Mouse (Mus musculus): Measurements from ENCODE around the gene Znrf1. TPM values are rescaled to one million over a fixed set of nuclear protein-coding genes. Genes with fewer than 3 reads are reported as not detected.

The Znrf1 gene
- polyA plus RNA-seq, 1 experiment, result 62.9 TPM

DNA sequence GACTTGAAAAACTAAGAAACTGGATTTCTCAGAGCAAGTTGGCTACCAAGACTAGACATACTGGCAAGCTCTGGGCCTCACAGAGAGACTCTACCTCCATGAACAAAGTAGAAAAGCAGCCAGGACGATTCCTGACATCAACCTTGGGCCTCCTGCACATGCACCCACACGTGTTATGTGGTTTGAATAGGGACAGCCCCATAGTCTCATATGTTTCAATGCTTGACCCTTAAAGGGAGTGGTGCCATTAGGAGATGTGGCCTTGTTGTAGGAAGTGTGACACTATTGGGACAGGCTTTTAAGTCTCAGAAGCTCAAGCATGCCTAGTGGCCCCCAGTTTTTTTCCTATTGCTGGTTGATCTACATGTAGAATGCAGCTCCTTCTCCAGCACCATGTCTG lies 18.4 kb upstream of the Znrf1 start:
- Histone ChIP-seq H3K36me3 (ENCODE audit: control insufficient read depth, insufficient read depth, low read length) (no peaks in the 10 kb centered on the region), H3K27me3 (ENCODE audit: control insufficient read depth, insufficient read depth, low read length) (no peaks in the 10 kb centered on the region), H3K27ac (ENCODE audit: insufficient read depth, low read length) (no peak overlapping the region), H3K4me1 (ENCODE audit: control insufficient read depth, insufficient read depth, insufficient read length) (no peaks in the 10 kb centered on the region; the same call in 1 of the 2 replicates), H3K4me3 (ENCODE audit: extremely low read depth, insufficient read depth, insufficient read length) (no peak overlapping the region)
- TF ChIP-seq CTCF (IDR thresholded peaks at IDR 0.05; ENCODE audit: extremely low read depth, insufficient read depth, insufficient read length, insufficient replicate concordance) (no peak), POLR2A (IDR thresholded peaks at IDR 0.05; ENCODE audit: low read depth, low read length) (no peak)
- 58% methylated on average over 2 of the region's 2 CpGs for WGBS
- DNase-seq (ENCODE audit: low read depth in 1 of 2, low spot score in 2 of 2), result no peak

DNA sequence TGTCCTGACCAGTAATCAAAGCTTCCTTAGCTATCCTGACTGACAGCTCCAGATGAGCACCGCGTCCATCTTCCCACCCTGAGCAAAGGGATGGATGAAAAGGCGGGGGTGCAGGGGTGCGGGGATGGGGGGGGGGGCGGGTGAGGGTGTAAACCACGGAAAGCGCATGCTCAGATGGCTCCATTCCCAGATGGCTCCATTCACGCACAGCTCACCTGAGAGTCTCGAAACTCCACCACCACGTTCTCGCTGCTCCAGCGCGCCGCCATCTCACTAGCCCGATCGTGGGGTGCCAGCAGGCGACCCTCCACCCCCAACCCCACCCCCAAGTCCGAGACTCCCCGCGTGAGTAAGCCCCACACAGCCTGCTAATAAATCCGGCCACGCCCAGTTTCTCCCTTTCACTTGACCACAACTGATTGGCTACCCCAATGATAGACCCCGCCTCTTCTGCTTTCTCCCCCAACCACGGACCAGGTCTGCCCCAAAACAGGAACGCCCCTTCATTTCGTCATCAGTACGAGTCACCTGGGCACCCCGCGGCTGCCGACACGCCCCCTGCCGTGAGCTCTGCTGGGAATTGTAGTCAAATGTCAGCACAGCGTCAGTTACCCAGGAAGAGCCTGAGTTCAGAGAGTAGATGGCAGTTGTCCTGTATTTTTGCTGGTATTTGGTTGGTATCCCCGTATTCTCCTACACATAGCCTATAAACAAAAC lies 14.0 kb upstream of the Znrf1 start, which contains the start of gene Wdr59:
Gene Wdr59, minus strand, starts transcription at position 380 of the 717 bp plus-strand sequence.
- no peak for TF ChIP-seq CTCF (IDR thresholded peaks at IDR 0.05; ENCODE audit: extremely low read depth, insufficient read depth, insufficient read length, insufficient replicate concordance)
- TF ChIP-seq POLR2A (IDR thresholded peaks at IDR 0.05; ENCODE audit: low read depth, low read length), result no peak
- Histone ChIP-seq H3K27ac (ENCODE audit: insufficient read depth, low read length) (no peak within 1 kb of the TSS), H3K4me3 (ENCODE audit: extremely low read depth, insufficient read depth, insufficient read length) (peak within 1 kb of the TSS; percentile 90), H3K4me1 (ENCODE audit: control insufficient read depth, insufficient read depth, insufficient read length) (peaks cover 2% of the 10 kb centered on the region; the same call in 1 of the 2 replicates), H3K36me3 (ENCODE audit: control insufficient read depth, insufficient read depth, low read length) (no peaks in the 10 kb centered on the region), H3K27me3 (ENCODE audit: control insufficient read depth, insufficient read depth, low read length) (no peaks in the 10 kb centered on the region)
- peak; percentile 97 for DNase-seq (ENCODE audit: low read depth in 1 of 2, low spot score in 2 of 2)
- WGBS, result under 1% methylated on average over 34 of the region's 34 CpGs

DNA sequence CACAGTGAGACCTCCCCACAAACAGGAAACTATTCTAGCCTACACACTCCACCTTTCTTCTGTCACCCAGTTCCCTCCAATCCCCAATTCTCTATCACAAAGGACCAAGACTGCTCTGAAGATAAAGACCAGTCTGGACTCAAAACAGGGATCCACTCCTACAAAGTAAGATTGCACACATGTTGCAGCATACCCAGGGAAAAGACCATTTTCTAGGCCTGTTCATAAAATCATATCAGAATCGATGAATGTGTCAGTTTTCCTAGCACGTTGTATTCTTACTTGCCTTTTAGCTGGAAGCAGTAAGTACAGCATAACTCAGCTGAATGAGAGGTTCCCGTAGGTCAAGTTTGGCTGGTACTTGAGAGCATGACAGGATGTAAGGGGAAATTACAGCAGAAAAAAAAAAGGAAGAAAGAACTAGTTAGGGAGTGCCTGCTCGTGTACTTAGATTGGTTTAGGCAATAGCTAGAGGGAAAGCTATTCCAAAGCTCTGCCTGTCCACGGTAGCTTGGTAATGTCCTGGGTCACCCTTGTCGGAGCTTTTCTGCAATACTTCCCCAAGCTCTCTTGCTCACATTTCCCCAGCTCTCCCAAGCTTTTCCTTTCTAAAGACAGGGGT lies 9.4 kb upstream of the Znrf1 start:
- DNase-seq (ENCODE audit: low read depth in 1 of 2, low spot score in 2 of 2), result no peak
- 25% methylated on average over 6 of the region's 6 CpGs for WGBS
- H3K27me3 ChIP-seq (ENCODE audit: control insufficient read depth, insufficient read depth, low read length), result no peaks in the 10 kb centered on the region
- peaks cover 3% of the 10 kb centered on the region; the same call in 1 of the 2 replicates for H3K4me1 ChIP-seq (ENCODE audit: control insufficient read depth, insufficient read depth, insufficient read length)
- no peaks in the 10 kb centered on the region for H3K36me3 ChIP-seq (ENCODE audit: control insufficient read depth, insufficient read depth, low read length)
- TF ChIP-seq CTCF (IDR thresholded peaks at IDR 0.05; ENCODE audit: extremely low read depth, insufficient read depth, insufficient read length, insufficient replicate concordance), result no peak
- TF ChIP-seq POLR2A (IDR thresholded peaks at IDR 0.05; ENCODE audit: low read depth, low read length), result no peak
- H3K4me3 ChIP-seq (ENCODE audit: extremely low read depth, insufficient read depth, insufficient read length), result no peak overlapping the region
- peak overlapping the region; percentile 55 for H3K27ac ChIP-seq (ENCODE audit: insufficient read depth, low read length)

DNA sequence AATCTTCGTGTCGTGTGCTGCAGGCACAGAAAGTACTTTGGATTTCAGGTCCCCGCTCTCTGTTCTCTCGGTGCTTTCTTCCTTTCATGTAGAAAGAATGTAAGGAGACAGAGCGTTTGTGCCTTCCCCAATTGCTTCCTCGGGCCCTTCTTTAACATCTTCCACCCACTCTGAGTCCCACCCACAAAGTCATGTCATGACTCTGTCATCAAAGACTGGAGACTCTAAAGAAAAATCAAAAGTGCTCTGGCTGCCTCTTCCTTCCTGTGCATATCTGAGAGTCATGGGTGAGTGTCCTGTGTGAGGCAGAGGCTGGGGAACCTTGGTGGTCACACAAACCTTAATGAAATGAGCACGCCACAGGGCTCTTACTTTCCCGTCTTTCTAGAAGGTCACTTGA lies 8.7 kb upstream of the Znrf1 start:
- H3K27me3 ChIP-seq (ENCODE audit: control insufficient read depth, insufficient read depth, low read length), result no peaks in the 10 kb centered on the region
- DNase-seq (ENCODE audit: low read depth in 1 of 2, low spot score in 2 of 2), result no peak
- 35% methylated on average over 8 of the region's 8 CpGs for WGBS
- no peaks in the 10 kb centered on the region for H3K36me3 ChIP-seq (ENCODE audit: control insufficient read depth, insufficient read depth, low read length)
- TF ChIP-seq POLR2A (IDR thresholded peaks at IDR 0.05; ENCODE audit: low read depth, low read length) (no peak), CTCF (IDR thresholded peaks at IDR 0.05; ENCODE audit: extremely low read depth, insufficient read depth, insufficient read length, insufficient replicate concordance) (no peak)
- peaks cover 3% of the 10 kb centered on the region; the same call in 1 of the 2 replicates for H3K4me1 ChIP-seq (ENCODE audit: control insufficient read depth, insufficient read depth, insufficient read length)
- H3K4me3 ChIP-seq (ENCODE audit: extremely low read depth, insufficient read depth, insufficient read length), result no peak overlapping the region
- peak overlapping the region; percentile 55 for H3K27ac ChIP-seq (ENCODE audit: insufficient read depth, low read length)

DNA sequence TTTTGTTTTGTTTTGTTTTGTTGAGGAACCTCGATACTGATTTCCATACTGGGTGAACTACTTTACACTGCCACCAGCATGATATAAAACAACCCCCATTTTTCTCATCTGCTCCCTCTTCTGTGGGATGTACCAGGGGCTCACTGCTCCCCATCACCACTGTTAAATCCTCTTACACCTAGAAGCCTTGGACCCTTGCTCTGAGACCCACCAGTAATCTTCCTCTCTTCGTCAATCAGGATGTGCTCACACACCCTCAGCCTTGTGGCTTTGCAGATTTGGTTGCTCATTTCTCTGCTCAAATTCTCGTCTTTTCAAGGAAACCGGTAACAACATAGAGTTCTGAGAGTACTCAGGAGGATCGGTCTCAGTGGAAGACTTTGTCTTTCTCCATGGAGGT lies 7.8 kb upstream of the Znrf1 start:
- no peaks in the 10 kb centered on the region for H3K36me3 ChIP-seq (ENCODE audit: control insufficient read depth, insufficient read depth, low read length)
- TF ChIP-seq CTCF (IDR thresholded peaks at IDR 0.05; ENCODE audit: extremely low read depth, insufficient read depth, insufficient read length, insufficient replicate concordance) (no peak), POLR2A (IDR thresholded peaks at IDR 0.05; ENCODE audit: low read depth, low read length) (no peak)
- WGBS, result 72% methylated on average over 5 of the region's 5 CpGs
- H3K27me3 ChIP-seq (ENCODE audit: control insufficient read depth, insufficient read depth, low read length), result no peaks in the 10 kb centered on the region
- no peak overlapping the region for H3K27ac ChIP-seq (ENCODE audit: insufficient read depth, low read length)
- H3K4me3 ChIP-seq (ENCODE audit: extremely low read depth, insufficient read depth, insufficient read length), result no peak overlapping the region
- H3K4me1 ChIP-seq (ENCODE audit: control insufficient read depth, insufficient read depth, insufficient read length), result peaks cover 3% of the 10 kb centered on the region; the same call in 1 of the 2 replicates
- no peak for DNase-seq (ENCODE audit: low read depth in 1 of 2, low spot score in 2 of 2)

DNA sequence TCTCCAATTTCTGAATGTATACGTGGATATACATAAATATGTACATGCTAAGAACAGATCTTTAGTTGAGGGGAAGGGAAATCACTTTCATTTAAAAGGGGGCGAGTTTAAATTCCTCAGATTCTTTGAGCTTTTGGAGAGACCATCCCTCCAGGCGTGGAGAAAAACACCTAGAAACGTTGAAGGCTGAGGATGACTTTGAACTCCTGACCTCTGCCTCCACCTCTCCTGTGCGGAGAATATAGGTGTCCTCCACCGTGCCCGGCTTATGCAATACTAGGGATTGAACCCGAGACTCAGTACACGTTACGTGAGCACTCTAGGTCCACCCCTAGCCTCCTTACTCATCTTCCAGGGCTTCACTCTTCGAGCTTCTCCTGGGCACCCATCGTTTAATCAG lies 4.7 kb upstream of the Znrf1 start:
- H3K4me3 ChIP-seq (ENCODE audit: extremely low read depth, insufficient read depth, insufficient read length), result no peak overlapping the region
- no peaks in the 10 kb centered on the region for H3K27me3 ChIP-seq (ENCODE audit: control insufficient read depth, insufficient read depth, low read length)
- peaks cover 3% of the 10 kb centered on the region; the same call in 1 of the 2 replicates for H3K4me1 ChIP-seq (ENCODE audit: control insufficient read depth, insufficient read depth, insufficient read length)
- no peak overlapping the region for H3K27ac ChIP-seq (ENCODE audit: insufficient read depth, low read length)
- no peaks in the 10 kb centered on the region for H3K36me3 ChIP-seq (ENCODE audit: control insufficient read depth, insufficient read depth, low read length)
- WGBS, result 87% methylated on average over 12 of the region's 12 CpGs
- no peak for TF ChIP-seq POLR2A (IDR thresholded peaks at IDR 0.05; ENCODE audit: low read depth, low read length)
- no peak for TF ChIP-seq CTCF (IDR thresholded peaks at IDR 0.05; ENCODE audit: extremely low read depth, insufficient read depth, insufficient read length, insufficient replicate concordance)
- no peak for DNase-seq (ENCODE audit: low read depth in 1 of 2, low spot score in 2 of 2)

DNA sequence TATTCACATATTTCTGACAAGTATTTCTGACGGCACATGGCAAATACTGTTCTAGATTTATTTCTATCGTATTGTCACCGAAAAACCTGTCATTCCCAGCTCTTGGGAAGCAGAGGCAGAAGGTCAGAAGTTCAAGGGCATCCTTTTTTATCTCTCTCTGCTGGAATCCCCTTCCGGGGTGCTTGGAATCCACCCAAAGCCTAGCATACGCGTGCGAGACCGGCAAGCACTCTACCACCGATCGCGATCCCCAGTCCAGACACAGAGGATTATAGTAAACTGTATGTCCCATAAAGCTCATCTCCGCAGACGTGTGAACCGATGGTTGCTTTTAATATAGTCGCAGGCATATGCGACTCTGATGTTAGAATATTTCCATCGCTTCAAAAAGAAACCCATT lies 4.3 kb upstream of the Znrf1 start:
- TF ChIP-seq POLR2A (IDR thresholded peaks at IDR 0.05; ENCODE audit: low read depth, low read length) (no peak), CTCF (IDR thresholded peaks at IDR 0.05; ENCODE audit: extremely low read depth, insufficient read depth, insufficient read length, insufficient replicate concordance) (no peak)
- H3K27me3 ChIP-seq (ENCODE audit: control insufficient read depth, insufficient read depth, low read length), result no peaks in the 10 kb centered on the region
- WGBS, result 97% methylated on average over 17 of the region's 17 CpGs
- H3K36me3 ChIP-seq (ENCODE audit: control insufficient read depth, insufficient read depth, low read length), result no peaks in the 10 kb centered on the region
- H3K4me1 ChIP-seq (ENCODE audit: control insufficient read depth, insufficient read depth, insufficient read length), result peaks cover 3% of the 10 kb centered on the region; the same call in 1 of the 2 replicates
- H3K4me3 ChIP-seq (ENCODE audit: extremely low read depth, insufficient read depth, insufficient read length), result no peak overlapping the region
- no peak overlapping the region for H3K27ac ChIP-seq (ENCODE audit: insufficient read depth, low read length)
- DNase-seq (ENCODE audit: low read depth in 1 of 2, low spot score in 2 of 2), result no peak
